Mouse (Mus musculus) lung, embryonic 16.5 days (tissue): ENCODE measurements around the gene 9130204L05Rik. TPM values are rescaled to one million over a fixed set of nuclear protein-coding genes. Genes with fewer than 3 reads are reported as not detected.

Experiments used
- ATAC-seq: fragments of 200-750 bp; cut with Nextera tagmentation; 2 replicates; pipeline ENCODE4 v1.8.0; 2017; ENCODE audit warnings: low read depth, mild to moderate bottlenecking, moderate library complexity
- H3K27ac ChIP-seq: fragments of 300-500 bp; sonication (generic); 2 replicates; pipeline ENCODE4 v1.5.1; 2014; ENCODE audit warnings: mild to moderate bottlenecking, control low read depth, low read length
- H3K27me3 ChIP-seq: fragments of 300-500 bp; sonication (generic); 2 replicates; pipeline ENCODE4 v1.6.1; 2014; ENCODE audit warnings: low read depth, low read length, mixed read lengths; ENCODE audit not compliant: control insufficient read depth, insufficient read depth
- H3K36me3 ChIP-seq: fragments of 300-500 bp; sonication (generic); 2 replicates; pipeline ENCODE4 v1.6.1; 2014; ENCODE audit warnings: low read length; ENCODE audit not compliant: control insufficient read depth, insufficient read depth
- H3K4me1 ChIP-seq: fragments of 300-500 bp; sonication (generic); replicated peaks from 2 replicates; pipeline ENCODE4 v1.6.1; 2014; ENCODE audit warnings: low read length, mixed read lengths; ENCODE audit not compliant: control insufficient read depth, insufficient read depth
- H3K4me2 ChIP-seq: fragments of 300-500 bp; sonication (generic); 2 replicates; pipeline ENCODE4 v1.6.1; 2014; ENCODE audit warnings: low read depth, low read length, control low read depth
- H3K4me3 ChIP-seq: fragments of 300-500 bp; sonication (generic); 2 replicates; pipeline ENCODE4 v1.5.1; 2014; ENCODE audit warnings: mild to moderate bottlenecking, low read length, control low read depth
- H3K9ac ChIP-seq: fragments of 300-500 bp; sonication (generic); 2 replicates; pipeline ENCODE4 v1.6.1; 2014; ENCODE audit warnings: low read length, control low read depth
- H3K9me3 ChIP-seq: fragments of 300-500 bp; sonication (generic); 2 replicates; pipeline ENCODE4 v1.6.1; 2016; ENCODE audit warnings: low read length; ENCODE audit not compliant: control insufficient read depth
- WGBS: fragments of 180-500 bp; shearing (Covaris S2); extraction: QIAGEN DNeasy Blood & Tissue Kit; methylation state at CpG from one replicate; pipeline ENCODE4 v1.1.7; 2014; 5-methylcytosine and 5-hydroxymethylcytosine counted together
- polyA plus RNA-seq: library from polyadenylated mRNA; unstranded; fragments of >200 nt; fragmentation: Nextera tagmentation; extraction: Ambion mirVana; gene quantifications from 2 replicates; pipeline ENCODE4 v1.2.1, GENCODE M21; 2015

The 9130204L05Rik gene
- polyA plus RNA-seq: not detected in 2 replicates

GRCm38 (mm10) chr3:91090703-91091102 is at the start of gene 9130204L05Rik:
Gene 9130204L05Rik (minus strand): TSS chr3:91090803.
- Histone ChIP-seq H3K4me3 (no peak within 1 kb of the TSS), H3K9me3 (no peaks in the 10 kb centered on the region), H3K27me3 (no peaks in the 10 kb centered on the region), H3K4me1 (no peaks in the 10 kb centered on the region), H3K27ac (no peak within 1 kb of the TSS), H3K4me2 (no peak within 1 kb of the TSS), H3K9ac (no peak within 1 kb of the TSS), H3K36me3 (no peaks in the 10 kb centered on the region)
- ATAC-seq: no peak
- 47% methylated on average over 2 of the region's 2 CpGs for whole genome bisulfite sequencing

GRCm38 (mm10) chr3:91108696-91109095 is 18.1 kb upstream of the 9130204L05Rik start:
- Histone ChIP-seq H3K27me3 (no peaks in the 10 kb centered on the region), H3K4me3 (no peak overlapping the region), H3K27ac (no peak overlapping the region), H3K9me3 (no peaks in the 10 kb centered on the region), H3K4me2 (no peak overlapping the region), H3K36me3 (no peaks in the 10 kb centered on the region), H3K4me1 (no peaks in the 10 kb centered on the region), H3K9ac (no peak overlapping the region)
- no peak for ATAC-seq

- H3K4me3 ChIP-seq: no peak overlapping the region
- no peaks in the 10 kb centered on the region for H3K9me3 ChIP-seq
- H3K27ac ChIP-seq: no peak overlapping the region
- ATAC-seq: no peak
- H3K9ac ChIP-seq: no peak overlapping the region
- H3K4me1 ChIP-seq: no peaks in the 10 kb centered on the region
- no peaks in the 10 kb centered on the region for H3K36me3 ChIP-seq
- no peaks in the 10 kb centered on the region for H3K27me3 ChIP-seq
- 6% methylated on average over 1 of the region's 1 CpGs for WGBS
- no peak overlapping the region for H3K4me2 ChIP-seq
Observed at GRCm38 (mm10) chr3:91059211-91059610, 31.4 kb downstream of the 9130204L05Rik start.

- Histone ChIP-seq H3K9ac (no peak overlapping the region), H3K4me3 (no peak overlapping the region), H3K9me3 (no peaks in the 10 kb centered on the region), H3K27me3 (no peaks in the 10 kb centered on the region), H3K4me1 (no peaks in the 10 kb centered on the region), H3K4me2 (no peak overlapping the region), H3K36me3 (no peaks in the 10 kb centered on the region), H3K27ac (no peak overlapping the region)
- no peak for ATAC-seq
- 2% methylated on average over 1 of the region's 1 CpGs for WGBS
Observed at GRCm38 (mm10) chr3:91052654-91053053, 37.9 kb downstream of the 9130204L05Rik start.
